Mouse (Mus musculus) limb, embryonic 11.5 days (tissue): ENCODE measurements at regions not wholly inside any gene's neighbourhood (a gene's known extent, or its start where the extent isn't known, plus 50 kb on each side); places are given as distances from the start of the nearest gene placed in this dataset.

ENCODE experiments used
- ATAC-seq: fragments of 200-750 bp; cut with Nextera tagmentation; 2 replicates; pipeline ENCODE4 v1.8.0; 2017; ENCODE audit warnings: low read depth; ENCODE audit not compliant: insufficient number of reproducible peaks, low FRiP score, low TSS enrichment
- DNase-seq: peaks from one replicate; pipeline ENCODE4 v3.0.0-alpha.2; 2015; ENCODE audit warnings: low spot score
- H3K27ac ChIP-seq: fragments of 300-500 bp; sonication (generic); replicated peaks from 2 replicates; pipeline ENCODE4 v1.5.1; 2014; ENCODE audit warnings: low read depth, mild to moderate bottlenecking, low read length
- H3K27me3 ChIP-seq: fragments of 300-500 bp; sonication (generic); 2 replicates; pipeline ENCODE4 v1.6.1; 2014; ENCODE audit warnings: mild to moderate bottlenecking, low read length, mixed read lengths; ENCODE audit not compliant: control insufficient read depth, insufficient read depth
- H3K36me3 ChIP-seq: fragments of 300-500 bp; sonication (generic); 2 replicates; pipeline ENCODE4 v1.6.1; 2014; ENCODE audit warnings: mild to moderate bottlenecking, low read length, moderate library complexity, mixed read lengths; ENCODE audit not compliant: control insufficient read depth, insufficient read depth
- H3K4me1 ChIP-seq: fragments of 300-500 bp; sonication (generic); 2 replicates; pipeline ENCODE4 v1.6.1; 2014; ENCODE audit warnings: low read length, mixed read lengths; ENCODE audit not compliant: control insufficient read depth, insufficient read depth
- H3K4me2 ChIP-seq: fragments of 300-500 bp; sonication (generic); 2 replicates; pipeline ENCODE4 v1.6.1; 2014; ENCODE audit warnings: low read depth, mild to moderate bottlenecking, moderate library complexity; ENCODE audit not compliant: severe bottlenecking
- H3K4me3 ChIP-seq: fragments of 300-500 bp; sonication (generic); 2 replicates; pipeline ENCODE4 v1.5.1; 2014; ENCODE audit warnings: low read depth, low read length
- H3K9ac ChIP-seq: fragments of 300-500 bp; sonication (generic); 2 replicates; pipeline ENCODE4 v1.6.1; 2014; ENCODE audit warnings: mild to moderate bottlenecking, low read length
- H3K9me3 ChIP-seq: fragments of 300-500 bp; sonication (generic); 2 replicates; pipeline ENCODE4 v1.6.1; 2016; ENCODE audit warnings: low read length; ENCODE audit not compliant: control insufficient read depth
- WGBS: fragments of 180-500 bp; shearing (Covaris S2); extraction: QIAGEN DNeasy Blood & Tissue Kit; methylation state at CpG from one replicate; pipeline ENCODE4 v1.1.7; 2014; 5-methylcytosine and 5-hydroxymethylcytosine counted together

DNA sequence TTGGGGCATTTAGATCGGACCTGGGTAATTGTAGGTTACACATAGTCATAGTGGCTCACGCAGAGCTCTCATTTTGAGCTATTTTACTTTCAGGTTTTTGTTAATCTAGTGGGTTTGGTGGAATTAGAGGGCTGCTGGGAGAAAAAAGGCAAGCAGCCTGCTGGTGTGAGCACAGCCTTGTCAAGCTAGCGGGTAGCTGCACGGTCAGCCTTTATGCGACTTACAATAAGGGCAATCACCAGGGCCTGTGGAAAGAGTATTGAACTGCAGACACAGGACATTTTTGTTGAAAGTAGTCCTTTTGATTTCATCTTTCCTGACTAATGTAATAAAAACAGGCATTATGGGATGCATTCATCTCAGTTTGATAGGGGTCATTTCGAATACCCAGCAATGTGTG is 750.8 kb upstream of the Car8 start:
- WGBS, result 85% methylated on average over 6 of the region's 6 CpGs
- no peak for DNase-seq
- no peaks in the 10 kb centered on the region for H3K27me3 ChIP-seq
- no peak overlapping the region for H3K4me2 ChIP-seq
- no peak overlapping the region for H3K27ac ChIP-seq
- no peaks in the 10 kb centered on the region for H3K9me3 ChIP-seq
- no peaks in the 10 kb centered on the region for H3K36me3 ChIP-seq
- no peak for ATAC-seq
- no peak overlapping the region for H3K4me3 ChIP-seq
- H3K9ac ChIP-seq, result no peak overlapping the region
- H3K4me1 ChIP-seq, result peaks cover 9% of the 10 kb centered on the region; the same call in 1 of the 2 replicates

DNA sequence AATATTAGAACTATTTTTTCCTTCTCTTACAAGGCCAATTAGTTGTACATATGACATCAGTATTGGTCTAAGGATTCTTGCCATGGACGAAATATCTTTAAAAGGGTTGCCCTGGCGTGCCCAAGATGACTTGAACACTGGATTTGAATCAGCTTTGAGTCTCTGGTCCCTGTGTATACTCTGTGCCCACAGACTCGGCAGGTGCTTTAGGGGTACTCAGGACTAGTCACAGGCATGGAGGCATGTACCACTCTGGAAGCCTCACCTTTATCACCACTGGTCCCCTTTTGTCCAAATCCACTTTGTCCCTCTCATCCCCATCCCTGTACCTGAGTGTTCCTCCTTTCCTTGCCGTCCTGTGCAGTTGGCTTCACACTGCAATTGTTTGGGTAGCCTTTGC is 750.3 kb upstream of the Car8 start:
- H3K4me2 ChIP-seq, result no peak overlapping the region
- no peak overlapping the region for H3K27ac ChIP-seq
- H3K4me3 ChIP-seq, result no peak overlapping the region
- peaks cover 9% of the 10 kb centered on the region; the same call in 1 of the 2 replicates for H3K4me1 ChIP-seq
- 86% methylated on average over 4 of the region's 4 CpGs for WGBS
- no peak for ATAC-seq
- no peak overlapping the region for H3K9ac ChIP-seq
- H3K9me3 ChIP-seq, result no peaks in the 10 kb centered on the region
- no peaks in the 10 kb centered on the region for H3K36me3 ChIP-seq
- no peak for DNase-seq
- H3K27me3 ChIP-seq, result no peaks in the 10 kb centered on the region

DNA sequence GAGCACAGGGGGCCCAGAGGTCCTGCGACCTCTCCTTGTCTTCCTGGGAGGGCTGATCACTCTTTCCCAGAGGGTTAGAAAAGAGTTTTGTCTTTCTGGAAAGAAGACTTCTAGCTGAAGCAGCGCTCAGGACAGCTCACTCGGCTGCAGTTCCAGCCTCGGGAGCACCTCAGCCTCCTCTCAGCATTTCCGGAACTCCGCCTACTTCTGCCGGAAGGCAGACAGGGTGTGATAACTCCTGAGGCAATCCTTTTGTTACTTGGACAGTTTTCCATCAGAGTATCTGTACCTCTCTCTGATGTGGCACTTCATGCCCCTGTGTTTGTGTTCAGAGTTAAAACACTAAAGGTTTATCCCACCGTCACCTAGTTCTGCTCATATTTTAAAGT is 749.5 kb upstream of the Car8 start:
- Histone ChIP-seq H3K36me3 (no peaks in the 10 kb centered on the region), H3K9me3 (no peaks in the 10 kb centered on the region), H3K9ac (no peak overlapping the region), H3K4me1 (peaks cover 9% of the 10 kb centered on the region; the same call in 1 of the 2 replicates), H3K4me3 (no peak overlapping the region), H3K27me3 (no peaks in the 10 kb centered on the region), H3K27ac (no peak overlapping the region), H3K4me2 (no peak overlapping the region)
- 39% methylated on average over 8 of the region's 8 CpGs for WGBS
- ATAC-seq, result no peak
- no peak for DNase-seq

DNA sequence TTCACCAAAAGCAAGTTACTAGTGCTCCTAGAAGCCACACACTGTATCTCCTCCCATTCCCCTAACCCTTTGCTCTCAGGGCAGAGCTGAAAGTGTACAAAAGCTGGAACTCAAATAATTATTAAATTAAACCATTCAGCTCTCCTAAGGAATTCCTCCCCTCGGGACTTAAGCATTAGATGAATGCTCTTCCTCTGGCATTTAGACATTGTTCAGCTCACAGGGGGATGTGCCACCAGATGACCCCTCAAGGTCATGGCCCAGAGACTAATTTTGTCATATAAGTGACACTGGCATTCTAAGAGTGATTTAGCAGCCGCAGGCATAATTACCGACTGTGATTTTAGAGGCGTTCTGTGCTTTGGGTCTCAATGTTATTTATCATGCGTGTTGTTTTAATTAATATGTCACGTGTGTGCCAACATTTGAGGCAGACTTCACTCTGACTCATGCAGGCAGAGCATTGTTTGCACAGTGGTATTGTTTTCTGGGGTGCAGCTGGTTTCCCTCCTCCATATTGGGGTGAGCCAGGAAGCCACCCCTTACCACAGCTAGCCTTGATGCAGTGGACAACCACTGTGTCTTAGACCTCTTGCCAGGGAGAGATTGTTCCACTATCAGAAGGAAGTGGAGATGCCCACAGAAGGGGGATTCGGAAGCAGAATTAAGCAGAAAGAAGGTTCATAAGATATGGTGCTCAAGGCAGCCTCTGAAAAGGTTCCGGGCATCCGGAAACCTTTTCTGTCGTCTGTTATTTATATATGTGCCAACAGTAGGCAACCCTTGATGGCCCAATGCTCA is 748.9 kb upstream of the Car8 start:
- no peak overlapping the region for H3K27ac ChIP-seq
- WGBS, result 39% methylated on average over 10 of the region's 10 CpGs

DNA sequence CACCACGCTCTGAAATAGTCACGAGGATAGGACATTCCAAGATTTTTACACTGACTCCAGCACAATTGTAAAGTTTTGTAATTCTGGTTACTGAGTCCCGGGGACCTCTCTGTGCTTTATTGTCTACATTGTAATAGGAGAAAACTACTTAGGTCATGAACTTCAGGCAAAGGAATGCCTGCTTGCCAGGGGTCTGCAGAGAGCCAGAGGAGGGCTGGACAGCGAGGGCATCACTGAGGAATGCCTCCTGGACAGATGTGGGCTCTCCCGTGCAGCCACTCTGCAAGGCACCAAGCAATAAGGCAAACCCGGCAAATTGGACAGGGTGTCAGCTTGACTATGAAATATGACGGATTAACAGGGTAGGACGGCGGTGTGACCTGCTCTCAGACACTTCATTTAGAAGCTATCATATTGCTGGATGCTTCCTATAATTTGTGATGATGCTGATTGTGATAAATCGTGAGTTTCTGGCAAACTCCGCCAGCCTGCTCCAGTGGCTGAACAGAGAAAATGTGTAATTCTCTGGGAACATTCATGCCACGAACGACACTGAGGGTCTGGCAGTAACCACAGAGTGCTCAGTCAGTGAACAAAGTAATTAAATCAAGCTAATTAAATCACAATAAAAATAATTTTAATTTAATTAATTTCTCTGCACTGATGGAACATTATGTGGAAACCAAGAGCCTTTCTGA is 747.7 kb upstream of the Car8 start:
- no peak overlapping the region for H3K4me2 ChIP-seq
- peaks cover 9% of the 10 kb centered on the region; the same call in 1 of the 2 replicates for H3K4me1 ChIP-seq
- H3K9ac ChIP-seq, result no peak overlapping the region
- WGBS, result 37% methylated on average over 13 of the region's 13 CpGs
- no peak overlapping the region for H3K4me3 ChIP-seq
- no peak for ATAC-seq
- no peaks in the 10 kb centered on the region for H3K27me3 ChIP-seq
- H3K27ac ChIP-seq, result no peak overlapping the region
- peak; percentile 24 for DNase-seq
- H3K36me3 ChIP-seq, result no peaks in the 10 kb centered on the region
- no peaks in the 10 kb centered on the region for H3K9me3 ChIP-seq

More for the DNA sequence above, 748.9 kb upstream of the Car8 start:
- no peaks in the 10 kb centered on the region for H3K27me3 ChIP-seq
- no peak for DNase-seq
- H3K4me1 ChIP-seq, result peaks cover 9% of the 10 kb centered on the region; the same call in 1 of the 2 replicates
- no peak overlapping the region for H3K4me3 ChIP-seq
- H3K4me2 ChIP-seq, result no peak overlapping the region
- no peaks in the 10 kb centered on the region for H3K9me3 ChIP-seq
- no peaks in the 10 kb centered on the region for H3K36me3 ChIP-seq
- no peak for ATAC-seq
- H3K9ac ChIP-seq, result no peak overlapping the region

DNA sequence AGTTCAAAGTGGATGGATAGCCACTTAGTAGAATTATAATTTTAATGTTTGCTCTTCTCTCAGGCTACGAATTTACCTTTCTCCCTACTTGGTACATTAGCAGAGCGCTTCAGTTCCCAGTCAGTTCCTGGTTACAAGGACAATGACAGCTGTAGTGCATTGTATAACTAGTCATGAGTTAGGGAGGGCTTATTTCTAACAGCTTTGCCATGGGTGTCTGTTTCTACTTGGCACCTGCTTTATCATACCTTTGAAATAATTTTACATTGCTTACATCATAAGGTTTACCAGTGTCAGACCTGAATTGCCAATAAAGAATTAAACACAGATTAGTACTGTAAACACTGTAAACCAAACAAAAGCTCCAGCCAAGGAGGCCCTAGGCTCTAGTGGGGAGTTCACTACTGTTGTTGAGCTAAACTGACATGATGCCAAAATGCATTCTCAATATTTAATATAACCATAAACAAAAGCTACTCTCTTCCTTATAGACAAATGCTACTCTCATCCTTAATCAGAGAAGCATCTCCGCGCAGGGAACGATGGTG is 745.3 kb upstream of the Car8 start:
- no peak overlapping the region for H3K9ac ChIP-seq
- H3K4me3 ChIP-seq, result no peak overlapping the region
- no peak for ATAC-seq
- H3K4me2 ChIP-seq, result no peak overlapping the region
- H3K36me3 ChIP-seq, result no peaks in the 10 kb centered on the region
- no peak overlapping the region for H3K27ac ChIP-seq
- H3K27me3 ChIP-seq, result no peaks in the 10 kb centered on the region
- H3K9me3 ChIP-seq, result no peaks in the 10 kb centered on the region
- no peak for DNase-seq
- peaks cover 9% of the 10 kb centered on the region; the same call in 1 of the 2 replicates for H3K4me1 ChIP-seq
- 95% methylated on average over 5 of the region's 5 CpGs for WGBS

DNA sequence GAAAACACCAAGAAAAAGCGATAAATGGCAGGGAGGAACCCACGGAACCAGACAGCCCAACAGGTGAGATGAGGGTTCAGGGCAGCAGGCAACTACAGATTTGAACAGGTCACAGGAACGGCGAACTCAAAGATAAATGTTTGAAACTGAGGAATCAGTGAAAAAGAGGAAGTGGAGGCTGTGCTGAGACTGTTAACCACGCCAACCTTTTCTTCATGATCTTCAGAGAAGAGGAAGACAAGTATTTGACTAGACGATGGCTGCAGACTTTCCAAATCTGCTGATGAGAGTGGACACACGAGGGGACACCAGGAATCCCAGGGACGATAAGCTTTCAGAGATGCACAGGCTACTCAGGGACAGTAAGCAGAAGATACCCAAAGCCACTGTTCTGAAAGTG is 740.1 kb upstream of the Car8 start:
- Histone ChIP-seq H3K9me3 (no peaks in the 10 kb centered on the region), H3K36me3 (no peaks in the 10 kb centered on the region), H3K27me3 (no peaks in the 10 kb centered on the region), H3K4me3 (no peak overlapping the region), H3K27ac (no peak overlapping the region), H3K9ac (no peak overlapping the region), H3K4me1 (no peaks in the 10 kb centered on the region), H3K4me2 (no peak overlapping the region)
- ATAC-seq (no peak), DNase-seq (no peak)
- 91% methylated on average over 8 of the region's 8 CpGs for WGBS

DNA sequence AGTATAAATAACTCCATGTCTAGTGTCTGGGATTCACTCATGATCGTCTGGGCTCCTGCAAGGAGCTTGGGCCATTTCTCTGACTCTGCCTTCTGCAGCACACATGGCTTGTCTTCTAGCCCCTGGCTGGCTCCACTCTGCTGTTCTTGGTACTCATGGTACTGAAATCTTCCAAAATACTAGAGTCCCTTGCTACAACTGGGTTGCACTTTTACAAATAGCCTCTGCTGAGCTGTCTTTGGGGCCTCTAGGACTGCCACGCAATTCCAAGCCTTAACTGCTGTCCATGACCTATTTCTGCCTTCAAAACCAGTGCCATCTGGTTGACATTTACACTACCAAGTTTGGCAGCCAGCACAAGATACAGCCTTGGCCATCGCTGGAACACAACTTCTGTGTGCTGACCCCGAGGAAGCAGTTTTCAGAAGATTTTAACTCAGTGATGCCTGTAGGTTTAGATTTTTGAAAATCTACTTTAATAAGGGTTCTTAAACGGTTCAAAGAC is 731.2 kb upstream of the Car8 start:
- Histone ChIP-seq H3K4me3 (no peak overlapping the region), H3K4me1 (peaks cover 5% of the 10 kb centered on the region), H3K36me3 (no peaks in the 10 kb centered on the region), H3K27ac (no peak overlapping the region), H3K9ac (no peak overlapping the region), H3K27me3 (no peaks in the 10 kb centered on the region), H3K9me3 (no peaks in the 10 kb centered on the region), H3K4me2 (no peak overlapping the region)
- ATAC-seq (no peak), DNase-seq (no peak)
- 71% methylated on average over 5 of the region's 5 CpGs for WGBS
